Comparison of ENCODE assay signal across 18 mouse cellular contexts in the genomic region with DNA sequence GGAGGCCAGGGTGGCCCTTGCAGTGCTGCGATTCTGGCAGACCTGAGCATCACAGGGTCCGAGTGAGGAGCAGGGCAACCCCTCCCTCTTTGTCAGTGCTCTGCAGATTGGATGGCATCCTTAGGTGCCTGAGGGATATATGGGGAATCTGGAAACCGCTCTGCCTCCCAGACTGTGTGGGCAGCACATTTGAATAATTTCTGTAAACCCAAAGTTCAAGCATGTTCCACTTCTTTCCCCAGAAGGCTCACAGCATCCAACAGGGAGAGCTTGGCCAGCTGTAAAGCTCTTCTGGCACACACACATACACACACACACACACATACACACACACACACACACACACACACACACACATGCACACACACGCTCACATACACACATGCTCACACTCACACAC. TPM values are rescaled to one million over a fixed set of nuclear protein-coding genes. Genes with fewer than 3 reads are reported as not detected.
DNase-seq lines count a peak whose midpoint lies in the region; ATAC-seq and TF ChIP-seq lines count a peak whose summit lies in the region.
"Had no signal": no experiment of that assay in that cellular context is flagged by ENCODE, and none has a peak within 500 bp of the region (broad histone marks: within the 10 kb centered on the region; RNA-seq: fewer than 3 reads in every experiment).

No protein-coding gene starts in this region.

- DNase-seq in frontal cortex, postnatal 14 days (ENCODE audit: low spot score in 2 of 2), result no peak
- DNase-seq in midbrain, embryonic 10.5 days (ENCODE audit: low spot score), result no peak
- no peak for DNase-seq in midbrain, embryonic 11.5 days (ENCODE audit: low spot score, missing footprints)
- DNase-seq in midbrain, postnatal 0 days (ENCODE audit: low spot score), result no peak
- no peak for DNase-seq in lung, postnatal 36 days
- DNase-seq in gastrocnemius, adult 2 months, result no peak
- DNase-seq: cerebellum, adult 9-10 months; gastrocnemius, postnatal 14 days; heart, postnatal 14 days; spleen, adult 18-20 months; thymus, postnatal 36 days had no signal

- H3K27ac ChIP-seq in midbrain, embryonic 10.5 days (replicated peaks), result peak overlapping the region; percentile 35; the same call in 1 of the 2 replicates
- no peak overlapping the region for H3K27ac ChIP-seq in midbrain, embryonic 11.5 days (ENCODE audit: low read depth, low read length)
- H3K27ac ChIP-seq in forebrain, embryonic 16.5 days (ENCODE audit: low read length), result no peak overlapping the region; the same call in 1 of the 2 replicates
- peak overlapping the region; percentile 62 for H3K27ac ChIP-seq in midbrain, postnatal 0 days (ENCODE audit: low read depth, low read length)
- H3K27ac ChIP-seq in gastrocnemius, adult 2 months, result no peak overlapping the region
- H3K27ac ChIP-seq: intestine, embryonic 15.5 days; liver, embryonic 12.5 days; lung, embryonic 15.5 days had no signal

- no peaks in the 10 kb centered on the region for H3K9me3 ChIP-seq in midbrain, embryonic 10.5 days (replicated peaks)
- no peaks in the 10 kb centered on the region for H3K9me3 ChIP-seq in midbrain, embryonic 11.5 days (ENCODE audit: control insufficient read depth, low read length)
- no peaks in the 10 kb centered on the region for H3K9me3 ChIP-seq in forebrain, embryonic 16.5 days (ENCODE audit: control insufficient read depth, low read length)
- no peaks in the 10 kb centered on the region for H3K9me3 ChIP-seq in midbrain, postnatal 0 days (ENCODE audit: low read length)
- H3K9me3 ChIP-seq: intestine, embryonic 15.5 days; liver, embryonic 12.5 days; lung, embryonic 15.5 days had no signal

- no peaks in the 10 kb centered on the region for H3K36me3 ChIP-seq in midbrain, embryonic 10.5 days
- no peaks in the 10 kb centered on the region for H3K36me3 ChIP-seq in midbrain, embryonic 11.5 days (ENCODE audit: control insufficient read depth, insufficient read depth, low read length)
- no peaks in the 10 kb centered on the region for H3K36me3 ChIP-seq in forebrain, embryonic 16.5 days (ENCODE audit: control insufficient read depth, insufficient read depth)
- no peaks in the 10 kb centered on the region for H3K36me3 ChIP-seq in midbrain, postnatal 0 days (ENCODE audit: insufficient read depth, low read length)
- H3K36me3 ChIP-seq: intestine, embryonic 15.5 days; liver, embryonic 12.5 days; lung, embryonic 15.5 days had no signal

- ATAC-seq in frontal cortex, adult (ENCODE audit: low TSS enrichment), result peak; percentile 75
- no peak for ATAC-seq in midbrain, embryonic 11.5 days (ENCODE audit: low FRiP score)
- 0 out of 2 replicates have a peak, but pooled peaks have one; percentile 3 for ATAC-seq in forebrain, embryonic 16.5 days
- ATAC-seq in midbrain, postnatal 0 days (ENCODE audit: low FRiP score), result peak; percentile 45
- ATAC-seq: intestine, embryonic 15.5 days; liver, embryonic 12.5 days had no signal

- H3K27me3 ChIP-seq in midbrain, embryonic 10.5 days (ENCODE audit: low read depth, poor library complexity, severe bottlenecking), result peaks cover 40% of the 10 kb centered on the region
- peaks cover 12% of the 10 kb centered on the region for H3K27me3 ChIP-seq in midbrain, embryonic 11.5 days (ENCODE audit: control insufficient read depth, insufficient read depth, low read length)
- peaks cover 7% of the 10 kb centered on the region; the same call in 1 of the 2 replicates for H3K27me3 ChIP-seq in forebrain, embryonic 16.5 days (replicated peaks; ENCODE audit: control insufficient read depth, insufficient read depth, low read length)
- H3K27me3 ChIP-seq in midbrain, postnatal 0 days (ENCODE audit: insufficient read depth, low read length), result no peaks in the 10 kb centered on the region
- H3K27me3 ChIP-seq: lung, embryonic 15.5 days had no signal

- H3K9ac ChIP-seq in midbrain, embryonic 11.5 days (ENCODE audit: low read length), result no peak overlapping the region
- no peak overlapping the region for H3K9ac ChIP-seq in forebrain, embryonic 16.5 days (replicated peaks; ENCODE audit: low read depth, low read length)
- 0 out of 2 replicates have a peak overlapping the region, but pooled peaks have one; percentile 3 for H3K9ac ChIP-seq in midbrain, postnatal 0 days (replicated peaks; ENCODE audit: low read length, poor library complexity, severe bottlenecking)
- H3K9ac ChIP-seq: intestine, embryonic 15.5 days; liver, embryonic 12.5 days; lung, embryonic 15.5 days had no signal

- H3K4me2 ChIP-seq in midbrain, embryonic 11.5 days, result no peak overlapping the region
- H3K4me2 ChIP-seq in forebrain, embryonic 16.5 days (ENCODE audit: low read length), result no peak overlapping the region
- H3K4me2 ChIP-seq in midbrain, postnatal 0 days (ENCODE audit: low read depth, low read length, poor library complexity, severe bottlenecking), result 0 out of 2 replicates have a peak overlapping the region, but pooled peaks have one; percentile 6
- H3K4me2 ChIP-seq: intestine, embryonic 15.5 days; liver, embryonic 12.5 days; lung, embryonic 15.5 days had no signal

- TF ChIP-seq CTCF in midbrain, postnatal 0 days (IDR thresholded peaks at IDR 0.05), result no peak
- no peak for TF ChIP-seq CTCF in gastrocnemius, adult 2 months (IDR thresholded peaks at IDR 0.05)

- no peak overlapping the region for H3K4me3 ChIP-seq in midbrain, embryonic 10.5 days
- H3K4me3 ChIP-seq in midbrain, embryonic 11.5 days (ENCODE audit: low read depth, low read length), result no peak overlapping the region
- no peak overlapping the region for H3K4me3 ChIP-seq in forebrain, embryonic 16.5 days (replicated peaks; ENCODE audit: low read length)
- H3K4me3 ChIP-seq in midbrain, postnatal 0 days (ENCODE audit: low read depth, low read length), result no peak overlapping the region
- H3K4me3 ChIP-seq in gastrocnemius, adult 2 months, result no peak overlapping the region
- H3K4me3 ChIP-seq: intestine, embryonic 15.5 days; liver, embryonic 12.5 days; lung, embryonic 15.5 days had no signal

- intact Hi-C loops in gastrocnemius, adult 2 months (cut with DNase I), result no loop called here

- 73% methylated on average over 4 of the region's 4 CpGs for whole genome bisulfite sequencing in midbrain, embryonic 10.5 days
- 60% methylated on average over 4 of the region's 4 CpGs for WGBS in midbrain, embryonic 11.5 days
- 64% methylated on average over 4 of the region's 4 CpGs for WGBS in forebrain, embryonic 16.5 days
- 56% methylated on average over 4 of the region's 4 CpGs for WGBS in midbrain, postnatal 0 days

- peaks cover 47% of the 10 kb centered on the region for H3K4me1 ChIP-seq in midbrain, embryonic 10.5 days
- peaks cover 10% of the 10 kb centered on the region for H3K4me1 ChIP-seq in midbrain, embryonic 11.5 days (ENCODE audit: control insufficient read depth, insufficient read depth, low read length)
- H3K4me1 ChIP-seq in forebrain, embryonic 16.5 days (replicated peaks; ENCODE audit: control insufficient read depth, insufficient read depth, low read length), result peaks cover 21% of the 10 kb centered on the region
- peaks cover 16% of the 10 kb centered on the region; the same call in 1 of the 2 replicates for H3K4me1 ChIP-seq in midbrain, postnatal 0 days (ENCODE audit: insufficient read depth, low read length)

RNA-seq across cellular contexts. Expression of gene Cdk18, which starts 4.2 kb away (rescaled TPM):
- 0.68 and 0.72 TPM in 2 replicates for polyA plus RNA-seq in midbrain, embryonic 10.5 days (2016; fragmentation: Nextera tagmentation; extraction: Ambion mirVana)
- polyA plus RNA-seq in midbrain, embryonic 11.5 days (2014; fragmentation: Nextera tagmentation; extraction: Ambion mirVana), result 0.14 and 0.19 TPM in 2 replicates
- polyA plus RNA-seq in forebrain, embryonic 16.5 days (2015; fragmentation: Nextera tagmentation; extraction: Ambion mirVana), result 0.48 and 1.9 TPM in 2 replicates
- total RNA-seq in midbrain, postnatal 0 days (2014; rRNA removed), result 3.5 and 7.2 TPM in 2 replicates
- 2.4 and 3.1 TPM in 2 replicates for polyA plus RNA-seq in midbrain, postnatal 0 days (2015; fragmentation: Nextera tagmentation; extraction: Ambion mirVana)
- 1 to 10 TPM; 3.0 to 4.1 TPM for total RNA-seq in gastrocnemius, adult 2 months (2021)
- total RNA-seq: megakaryocyte, adult 5-6 weeks had no signal

RNA-seq across cellular contexts. Expression of gene Lemd1, which starts 47.5 kb away (rescaled TPM):
- 6.2 and 8.4 TPM in 2 replicates for polyA plus RNA-seq in midbrain, embryonic 10.5 days (2016; fragmentation: Nextera tagmentation; extraction: Ambion mirVana)
- 10.7 and 12.9 TPM in 2 replicates for polyA plus RNA-seq in midbrain, embryonic 11.5 days (2014; fragmentation: Nextera tagmentation; extraction: Ambion mirVana)
- 14.9 and 18.4 TPM in 2 replicates for polyA plus RNA-seq in forebrain, embryonic 16.5 days (2015; fragmentation: Nextera tagmentation; extraction: Ambion mirVana)
- total RNA-seq in midbrain, postnatal 0 days (2014; rRNA removed), result 9.3 and 12.6 TPM in 2 replicates
- 11.3 and 12.6 TPM in 2 replicates for polyA plus RNA-seq in midbrain, postnatal 0 days (2015; fragmentation: Nextera tagmentation; extraction: Ambion mirVana)
- not detected for total RNA-seq in gastrocnemius, adult 2 months (2021)
- total RNA-seq: adrenal gland, postnatal 14 days; gastrocnemius, postnatal 14 days; heart, postnatal 14 days; megakaryocyte, adult 5-6 weeks had no signal
- polyA plus RNA-seq: liver, embryonic 12.5 days had no signal

RNA-seq across cellular contexts. Expression of gene AC124108.1, which starts 47.5 kb away (rescaled TPM):
- polyA plus RNA-seq in midbrain, embryonic 10.5 days (2016; fragmentation: Nextera tagmentation; extraction: Ambion mirVana), result 2.3 and 4.0 TPM in 2 replicates
- 5.0 and 5.2 TPM in 2 replicates for polyA plus RNA-seq in midbrain, embryonic 11.5 days (2014; fragmentation: Nextera tagmentation; extraction: Ambion mirVana)
- 2.5 and 3.3 TPM in 2 replicates for polyA plus RNA-seq in forebrain, embryonic 16.5 days (2015; fragmentation: Nextera tagmentation; extraction: Ambion mirVana)
- total RNA-seq in midbrain, postnatal 0 days (2014; rRNA removed), result 3.9 and 6.9 TPM in 2 replicates
- polyA plus RNA-seq in midbrain, postnatal 0 days (2015; fragmentation: Nextera tagmentation; extraction: Ambion mirVana), result 0.50 and 0.54 TPM in 2 replicates
- total RNA-seq in gastrocnemius, adult 2 months (2021), result not detected
- total RNA-seq: gastrocnemius, postnatal 14 days; heart, postnatal 14 days; megakaryocyte, adult 5-6 weeks had no signal
- polyA plus RNA-seq: liver, embryonic 12.5 days had no signal

Comparison
In these comparisons a context has a peak if more than half of its experiments do, and no peak if none do; other contexts are left out.
1. H3K27ac ChIP-seq: peak in midbrain, embryonic 10.5 days (single experiment) and midbrain, postnatal 0 days (single experiment); none in midbrain, embryonic 11.5 days (single experiment), forebrain, embryonic 16.5 days (single experiment) and gastrocnemius, adult 2 months (single experiment).